Mouse (Mus musculus) 416B (cell line): Measurements from ENCODE around the gene Micu1.

Experiments
- DNase-seq: peaks from one replicate; pipeline ENCODE4 v3.0.0; 2011; ENCODE audit warnings: low read depth

Micu1 gene

DNA sequence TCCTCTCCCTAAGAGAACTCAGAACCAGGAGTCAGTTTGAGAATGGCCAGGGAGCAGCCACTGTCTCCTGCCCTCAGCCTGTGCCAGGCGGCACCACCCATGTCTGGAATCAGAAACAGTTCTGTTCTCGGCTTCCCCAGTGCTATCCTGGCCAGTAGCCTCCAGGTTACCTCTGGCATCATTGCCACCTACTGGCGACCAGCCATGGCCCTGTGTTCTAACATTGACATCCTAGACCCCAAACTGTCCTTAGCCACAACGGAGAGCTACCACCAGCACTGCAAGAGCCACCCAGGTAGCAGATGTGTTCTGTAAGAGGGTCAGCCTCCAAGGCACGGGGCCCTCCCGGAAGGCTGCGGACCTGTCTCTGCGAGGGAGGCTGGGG is 200.3 kb downstream of the Micu1 start:
- DNase-seq, result no peak

DNA sequence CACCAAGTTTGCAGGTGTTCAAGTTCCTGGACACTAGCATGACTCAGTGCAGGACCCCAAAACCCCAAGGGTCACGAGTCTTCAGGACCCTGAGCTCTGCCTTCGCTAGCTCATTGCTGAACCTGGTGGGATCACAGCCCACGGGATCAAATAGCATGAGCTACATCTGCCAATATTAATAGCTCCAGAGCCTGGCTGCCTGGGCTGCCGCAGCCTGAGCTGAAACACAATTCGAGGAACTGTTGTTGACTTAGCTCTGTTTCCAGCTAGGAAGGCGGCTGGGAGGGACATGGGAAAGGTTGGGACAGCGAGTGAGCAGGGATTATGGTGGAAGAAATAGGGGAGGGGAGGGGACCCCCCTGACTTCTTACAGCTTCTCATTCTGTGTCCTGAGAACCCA is 200.9 kb downstream of the Micu1 start:
- DNase-seq, result no peak

DNA sequence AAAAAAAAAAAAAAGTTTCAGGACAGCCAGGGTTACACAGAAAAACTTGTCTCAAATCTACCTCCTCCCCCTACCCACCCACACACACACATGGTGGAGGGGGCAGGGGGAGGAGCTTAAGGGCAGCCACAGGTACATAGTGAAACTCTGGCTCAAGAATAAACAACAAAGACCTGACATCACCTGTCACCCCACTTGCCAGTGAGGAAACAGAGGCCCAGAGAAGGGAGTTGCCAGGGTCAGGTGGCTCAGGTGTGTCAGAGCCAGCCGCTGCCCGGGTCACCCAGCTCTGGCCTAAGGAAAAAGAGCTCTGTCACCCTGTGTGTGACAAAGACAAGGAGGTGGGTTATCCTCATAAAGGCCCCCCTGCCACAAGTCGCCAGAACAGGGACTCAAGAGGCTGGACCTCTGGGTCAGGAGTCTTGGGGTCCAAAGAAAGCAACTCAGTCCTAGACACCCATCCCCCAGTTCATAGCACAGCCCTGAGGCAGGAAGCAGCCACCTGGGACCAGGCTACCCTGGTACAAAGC is 204.9 kb downstream of the Micu1 start:
- DNase-seq, result no peak

DNA sequence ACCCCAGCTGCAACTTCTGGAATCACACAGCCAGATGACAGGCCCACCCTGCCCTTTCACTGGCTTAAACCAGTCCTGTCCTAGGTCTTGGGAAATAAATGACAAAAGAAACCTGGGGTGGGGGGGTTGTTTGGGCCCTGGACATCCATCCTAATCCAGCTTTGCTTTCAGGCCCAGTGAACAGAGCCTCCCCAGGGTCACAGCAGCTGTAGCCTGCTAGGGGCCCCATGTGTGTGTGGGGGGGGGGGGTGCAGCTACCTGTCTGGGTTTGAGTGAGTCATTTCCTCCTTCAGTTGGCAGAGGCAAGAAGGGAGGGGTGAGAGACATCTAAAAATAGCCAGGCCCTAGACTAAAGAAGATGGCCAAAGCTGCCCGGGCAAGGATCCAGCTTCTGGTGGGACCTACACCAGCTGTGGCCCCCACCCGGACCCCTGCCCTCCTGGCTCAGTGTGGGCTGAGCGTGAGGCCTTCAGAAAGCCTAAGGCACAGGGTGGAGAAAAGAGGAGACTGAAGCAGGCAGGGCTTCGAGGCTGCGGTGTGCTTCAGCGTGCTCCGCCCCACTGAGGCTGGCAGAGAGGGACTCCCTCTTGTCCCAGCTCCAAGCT is 205.5 kb downstream of the Micu1 start:
- peak; percentile 98 for DNase-seq

DNA sequence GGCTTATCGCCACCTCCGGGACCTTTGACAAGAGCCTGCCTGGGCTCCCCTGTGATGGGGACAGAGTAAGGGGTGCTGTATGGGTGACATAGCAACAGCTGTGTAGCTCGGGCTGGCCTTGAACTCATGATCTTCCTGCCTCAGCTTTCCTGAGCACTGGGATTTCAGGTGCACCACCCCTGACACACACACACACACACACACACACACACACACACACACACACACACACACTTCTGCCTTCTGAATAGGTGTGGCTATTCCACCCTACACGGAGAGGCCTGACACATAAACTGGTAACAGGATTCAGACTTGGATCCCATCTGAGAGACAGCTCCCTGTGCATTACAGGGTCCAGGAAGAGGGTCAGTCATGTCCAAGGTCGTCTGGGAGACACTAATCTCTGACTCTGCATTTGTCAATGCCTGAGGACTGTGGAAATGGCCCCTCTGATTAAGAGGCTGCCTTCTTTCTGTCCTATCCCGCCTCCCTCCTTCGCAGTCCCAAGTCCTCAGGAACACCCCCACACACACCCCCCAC is 206.6 kb downstream of the Micu1 start:
- DNase-seq, result peak; percentile 72

DNA sequence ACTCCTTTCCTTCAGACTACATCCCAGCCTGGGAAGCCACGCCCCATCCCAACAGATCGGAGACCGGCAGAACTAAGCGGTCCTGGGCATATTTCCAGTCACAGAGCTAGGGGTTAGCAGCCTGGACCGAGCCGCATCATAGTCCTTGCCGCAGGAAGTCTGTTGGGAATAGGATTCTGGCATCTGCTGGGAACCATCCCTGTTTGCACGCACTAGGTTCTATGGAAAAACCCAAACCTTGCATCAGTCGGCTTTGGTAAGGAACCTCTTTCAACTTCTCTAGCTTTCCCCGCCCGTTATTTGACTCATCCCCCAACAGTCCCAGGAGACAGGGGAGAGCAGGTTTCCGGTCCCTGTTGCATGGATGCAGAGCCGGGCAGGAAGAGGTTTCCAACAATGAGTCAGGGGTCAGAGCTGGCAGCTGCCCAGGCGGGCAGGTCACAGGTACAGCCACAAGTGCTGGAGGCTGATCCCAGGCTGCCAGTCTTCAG is 207.1 kb downstream of the Micu1 start:
- DNase-seq, result peak; percentile 98

DNA sequence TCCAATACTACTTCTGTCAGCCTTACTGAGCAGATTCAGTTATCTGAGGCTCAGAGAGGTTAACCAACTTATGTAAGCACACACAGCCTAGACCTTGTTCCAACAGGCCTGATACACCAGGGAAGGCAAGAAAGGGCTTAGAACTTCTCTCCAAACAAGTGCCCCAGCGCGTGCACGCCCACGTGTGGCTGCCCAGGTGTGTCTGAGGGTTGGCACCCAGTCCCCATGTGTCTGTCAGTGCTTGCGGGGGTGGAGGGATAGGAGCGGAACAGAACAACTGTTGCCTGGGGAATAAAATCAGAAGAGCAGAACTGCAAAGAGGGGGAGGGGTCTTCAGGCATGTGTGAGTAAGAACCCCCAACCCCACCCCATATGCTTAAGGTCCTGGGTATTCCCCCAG is 208.8 kb downstream of the Micu1 start:
- DNase-seq, result no peak

DNA sequence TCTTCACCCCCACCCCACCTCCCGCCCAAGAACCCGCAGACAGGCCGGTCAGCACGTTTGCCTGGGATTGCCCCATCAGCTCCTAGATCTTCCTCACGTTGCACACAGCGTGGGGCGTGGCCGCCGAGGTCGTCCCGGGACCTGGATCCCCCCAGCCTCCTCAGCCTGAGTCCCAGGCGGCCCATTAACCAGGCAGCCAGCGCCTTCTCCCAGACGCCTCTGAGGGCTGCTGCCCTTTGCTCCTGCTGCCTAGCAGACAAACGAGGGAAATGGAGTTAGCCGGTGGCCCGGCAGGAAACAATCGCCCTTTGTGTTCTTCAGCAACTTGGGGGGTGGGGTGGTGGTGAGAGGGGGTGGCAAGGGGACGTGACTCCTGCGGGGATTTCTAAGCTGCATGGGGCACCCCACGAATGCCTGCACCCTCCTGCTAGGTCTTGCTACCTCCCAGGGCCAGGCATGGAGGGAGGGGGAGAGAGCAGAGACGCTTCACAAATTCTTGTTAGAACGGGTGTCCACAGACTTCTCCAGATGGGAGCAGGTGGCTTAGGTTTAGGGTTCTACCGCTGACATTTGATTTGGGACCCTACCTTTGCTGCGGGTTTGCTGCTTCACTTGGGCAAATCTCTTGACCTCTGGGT is 209.4 kb downstream of the Micu1 start:
- no peak for DNase-seq
